Mouse (Mus musculus): ENCODE results near the gene Ssbp1. TPM values are rescaled to one million over a fixed set of nuclear protein-coding genes. Genes with fewer than 3 reads are reported as not detected.

Ssbp1 gene
- 152 and 163 TPM in 2 replicates for polyA plus RNA-seq (2014; fragmentation: Nextera tagmentation; extraction: Ambion mirVana)

DNA sequence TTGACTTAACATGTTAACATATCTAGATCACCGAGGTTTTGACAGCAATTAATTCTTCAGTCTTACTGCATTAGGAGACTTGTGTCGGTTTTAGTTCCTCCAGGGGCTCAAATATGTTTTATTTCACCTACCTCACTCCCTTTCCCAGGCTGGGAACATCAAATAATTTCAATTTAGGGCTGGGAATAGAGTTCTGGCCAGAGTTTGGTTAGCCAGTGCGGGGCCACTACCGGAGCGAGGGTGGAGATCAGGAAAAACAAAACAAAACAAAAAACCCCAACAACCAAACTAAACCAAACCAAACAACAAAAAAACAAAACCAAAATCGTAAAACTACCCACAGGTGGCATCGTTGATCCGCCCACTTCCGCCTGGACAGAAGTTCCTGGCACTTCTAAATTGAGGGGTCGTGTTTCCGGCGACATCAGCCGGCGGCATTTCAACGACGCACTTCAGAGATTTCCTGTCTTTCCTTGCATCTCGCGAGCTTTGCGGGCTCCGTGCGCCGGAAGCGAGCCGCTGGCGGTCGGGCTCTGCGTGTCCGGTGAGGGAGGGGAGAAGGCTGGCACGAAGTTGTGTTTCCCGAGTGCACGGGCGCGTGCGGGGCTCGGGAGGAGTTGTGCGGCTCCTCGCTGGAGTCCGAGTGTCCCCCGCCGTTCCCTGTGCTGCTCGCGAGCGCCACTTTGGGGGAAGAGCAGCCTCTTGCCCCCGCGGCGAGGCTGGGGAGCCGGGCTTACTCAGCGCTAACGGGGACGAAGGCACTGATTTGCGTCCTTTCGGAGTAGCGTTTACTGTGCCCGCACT, at the start of gene Ssbp1:
Gene Ssbp1, plus strand, starts transcription at position 437 of the 804 bp plus-strand sequence.
- under 1% methylated on average over 54 of the region's 54 CpGs for WGBS
- DNase-seq (ENCODE audit: low spot score), result peak; percentile 95
- H3K4me1 ChIP-seq (replicated peaks; ENCODE audit: control insufficient read depth, insufficient read depth, low read length), result peaks cover 5% of the 10 kb centered on the region
- H3K9ac ChIP-seq (ENCODE audit: low read length), result peak within 1 kb of the TSS; percentile 95
- H3K9me3 ChIP-seq (ENCODE audit: control insufficient read depth, low read length), result 0 out of 2 replicates have a peak, but pooled peaks cover 2% of the 10 kb centered on the region
- peak within 1 kb of the TSS; percentile 84 for H3K4me2 ChIP-seq (ENCODE audit: low read length)
- peak within 1 kb of the TSS; percentile 92 for H3K27ac ChIP-seq (ENCODE audit: low read depth)
- no peaks in the 10 kb centered on the region for H3K27me3 ChIP-seq (replicated peaks; ENCODE audit: control insufficient read depth, insufficient read depth, low read length)
- peaks cover 29% of the 10 kb centered on the region for H3K36me3 ChIP-seq (ENCODE audit: control insufficient read depth, insufficient read depth, low read length)
- peak; percentile 96 for ATAC-seq (replicated peaks; ENCODE audit: low FRiP score, low TSS enrichment, low read depth)
- H3K4me3 ChIP-seq (ENCODE audit: low read depth, low read length), result peak within 1 kb of the TSS; percentile 66

DNA sequence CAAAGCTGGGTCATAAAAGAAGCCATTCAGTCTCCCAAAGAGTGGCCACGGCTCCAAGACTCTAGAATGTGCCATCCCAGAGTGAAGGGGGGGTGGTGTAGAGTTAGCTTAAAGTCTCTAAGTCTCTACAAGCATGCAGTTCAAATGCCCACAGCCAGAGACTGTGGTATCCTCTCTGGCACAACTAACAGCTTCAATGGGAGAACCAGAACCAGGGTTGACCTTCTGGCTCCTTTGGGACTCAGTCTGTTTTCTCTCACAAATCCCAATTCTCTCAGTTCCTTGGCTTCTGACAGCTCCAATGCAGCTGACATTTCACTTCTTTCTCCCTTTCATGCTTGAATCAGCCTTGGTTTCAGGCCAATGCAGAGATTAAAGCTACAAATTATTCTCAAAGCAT, 48.1 kb upstream of the Ssbp1 start:
- 86% methylated on average over 1 of the region's 1 CpGs for WGBS
- no peak overlapping the region for H3K27ac ChIP-seq (ENCODE audit: low read depth)
- H3K27me3 ChIP-seq (replicated peaks; ENCODE audit: control insufficient read depth, insufficient read depth, low read length), result no peaks in the 10 kb centered on the region
- DNase-seq (ENCODE audit: low spot score), result no peak
- H3K4me1 ChIP-seq (replicated peaks; ENCODE audit: control insufficient read depth, insufficient read depth, low read length), result no peaks in the 10 kb centered on the region
- ATAC-seq (replicated peaks; ENCODE audit: low FRiP score, low TSS enrichment, low read depth), result no peak
- H3K9ac ChIP-seq (ENCODE audit: low read length), result no peak overlapping the region
- H3K4me3 ChIP-seq (ENCODE audit: low read depth, low read length), result no peak overlapping the region
- H3K36me3 ChIP-seq (ENCODE audit: control insufficient read depth, insufficient read depth, low read length), result peaks cover 3% of the 10 kb centered on the region; the same call in 1 of the 2 replicates
- H3K9me3 ChIP-seq (ENCODE audit: control insufficient read depth, low read length), result no peaks in the 10 kb centered on the region
- no peak overlapping the region for H3K4me2 ChIP-seq (ENCODE audit: low read length)

DNA sequence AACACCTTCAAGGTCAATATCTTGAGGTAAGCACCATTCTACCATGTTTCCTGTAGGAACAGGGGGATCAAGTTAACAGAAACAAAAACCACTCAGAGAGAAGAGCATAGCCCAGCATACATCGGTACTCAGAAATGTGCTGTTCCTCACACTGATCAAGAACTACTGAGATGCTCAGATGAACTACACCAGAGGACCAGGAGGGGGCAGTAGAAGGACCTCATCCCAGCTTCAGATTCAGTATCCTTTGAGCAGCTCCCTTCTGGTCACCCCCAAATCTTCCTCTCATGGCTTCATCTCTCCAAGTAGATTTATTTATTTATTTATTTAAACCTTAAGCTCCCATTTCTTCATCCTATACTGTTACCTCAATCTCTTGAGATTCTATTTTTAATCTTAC, 47.4 kb upstream of the Ssbp1 start:
- Histone ChIP-seq H3K27ac (ENCODE audit: low read depth) (no peak overlapping the region), H3K36me3 (ENCODE audit: control insufficient read depth, insufficient read depth, low read length) (0 out of 2 replicates have a peak, but pooled peaks cover 3% of the 10 kb centered on the region), H3K27me3 (replicated peaks; ENCODE audit: control insufficient read depth, insufficient read depth, low read length) (no peaks in the 10 kb centered on the region), H3K4me2 (ENCODE audit: low read length) (no peak overlapping the region), H3K9ac (ENCODE audit: low read length) (no peak overlapping the region), H3K4me3 (ENCODE audit: low read depth, low read length) (no peak overlapping the region), H3K4me1 (replicated peaks; ENCODE audit: control insufficient read depth, insufficient read depth, low read length) (no peaks in the 10 kb centered on the region), H3K9me3 (ENCODE audit: control insufficient read depth, low read length) (no peaks in the 10 kb centered on the region)
- ATAC-seq (replicated peaks; ENCODE audit: low FRiP score, low TSS enrichment, low read depth), result no peak
- no peak for DNase-seq (ENCODE audit: low spot score)
- WGBS, result 72% methylated on average over 1 of the region's 1 CpGs

DNA sequence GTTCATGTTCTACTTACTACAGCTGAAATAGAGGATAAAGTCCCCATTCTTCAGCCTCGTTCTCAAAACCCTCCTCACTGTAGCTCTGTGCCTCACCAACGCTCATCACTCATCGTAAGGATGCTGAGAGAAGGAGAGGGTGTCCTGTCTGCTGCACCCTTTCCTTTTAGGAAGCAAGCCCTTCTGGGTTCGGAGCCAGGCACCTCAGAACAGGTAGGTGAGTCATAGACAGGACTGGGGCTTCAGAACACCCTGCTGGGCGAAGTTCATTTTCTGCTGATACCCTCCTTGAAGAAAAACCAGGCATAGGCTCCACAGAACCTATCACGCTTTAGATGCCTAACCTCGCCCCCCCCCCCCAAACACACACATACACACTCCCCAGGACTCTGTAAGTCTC, 43.7 kb upstream of the Ssbp1 start:
- Histone ChIP-seq H3K9ac (ENCODE audit: low read length) (no peak overlapping the region), H3K4me1 (replicated peaks; ENCODE audit: control insufficient read depth, insufficient read depth, low read length) (peaks cover 7% of the 10 kb centered on the region; the same call in 1 of the 2 replicates), H3K36me3 (ENCODE audit: control insufficient read depth, insufficient read depth, low read length) (no peaks in the 10 kb centered on the region), H3K4me3 (ENCODE audit: low read depth, low read length) (no peak overlapping the region), H3K9me3 (ENCODE audit: control insufficient read depth, low read length) (no peaks in the 10 kb centered on the region), H3K4me2 (ENCODE audit: low read length) (no peak overlapping the region), H3K27ac (ENCODE audit: low read depth) (no peak overlapping the region), H3K27me3 (replicated peaks; ENCODE audit: control insufficient read depth, insufficient read depth, low read length) (no peaks in the 10 kb centered on the region)
- no peak for DNase-seq (ENCODE audit: low spot score)
- 84% methylated on average over 7 of the region's 7 CpGs for WGBS
- no peak for ATAC-seq (replicated peaks; ENCODE audit: low FRiP score, low TSS enrichment, low read depth)

DNA sequence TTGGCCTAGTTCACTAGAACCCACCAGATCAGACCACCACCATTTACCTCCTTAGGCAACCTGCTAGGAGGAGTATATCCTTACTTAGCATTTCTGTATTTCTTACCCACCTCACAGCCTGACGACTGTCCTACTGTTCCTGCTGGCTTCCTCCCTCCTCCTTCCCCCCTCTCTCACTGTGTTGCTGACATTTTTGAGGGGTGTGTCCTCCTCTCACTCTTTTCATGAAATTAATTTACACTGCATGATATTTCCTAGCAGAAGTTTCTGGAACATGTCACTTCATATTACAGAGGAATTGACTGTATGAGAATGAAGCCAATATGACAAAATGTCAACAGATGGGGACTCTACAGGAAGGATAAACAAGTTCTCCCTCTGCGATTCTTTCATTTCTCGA, 42.5 kb upstream of the Ssbp1 start:
- no peak for ATAC-seq (replicated peaks; ENCODE audit: low FRiP score, low TSS enrichment, low read depth)
- Histone ChIP-seq H3K4me1 (replicated peaks; ENCODE audit: control insufficient read depth, insufficient read depth, low read length) (peaks cover 7% of the 10 kb centered on the region; the same call in 1 of the 2 replicates), H3K9ac (ENCODE audit: low read length) (no peak overlapping the region), H3K4me2 (ENCODE audit: low read length) (no peak overlapping the region), H3K36me3 (ENCODE audit: control insufficient read depth, insufficient read depth, low read length) (no peaks in the 10 kb centered on the region), H3K9me3 (ENCODE audit: control insufficient read depth, low read length) (no peaks in the 10 kb centered on the region), H3K27me3 (replicated peaks; ENCODE audit: control insufficient read depth, insufficient read depth, low read length) (no peaks in the 10 kb centered on the region), H3K27ac (ENCODE audit: low read depth) (no peak overlapping the region), H3K4me3 (ENCODE audit: low read depth, low read length) (no peak overlapping the region)
- DNase-seq (ENCODE audit: low spot score), result no peak
- 61% methylated on average over 3 of the region's 3 CpGs for WGBS

DNA sequence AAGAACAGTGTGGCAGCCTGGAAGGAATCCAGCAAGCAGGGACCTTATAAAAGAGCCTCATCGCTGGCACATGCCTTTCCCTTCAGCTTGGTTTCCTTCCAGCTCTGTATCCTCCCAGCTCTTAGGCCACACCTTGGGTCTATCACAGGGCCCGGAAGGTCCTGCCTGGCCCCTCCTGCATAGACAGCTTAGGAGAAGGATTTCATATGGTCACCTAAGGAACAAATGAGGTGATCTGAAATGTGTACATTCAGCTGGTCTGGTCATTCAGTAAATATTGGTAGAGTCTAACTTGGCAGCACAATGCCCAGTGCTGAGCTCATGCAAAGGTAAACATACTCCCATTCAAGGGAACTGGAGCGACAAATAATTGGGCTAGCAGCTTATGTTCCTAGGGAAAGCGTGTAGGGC, 41.6 kb upstream of the Ssbp1 start:
- Histone ChIP-seq H3K9ac (ENCODE audit: low read length) (no peak overlapping the region), H3K9me3 (ENCODE audit: control insufficient read depth, low read length) (no peaks in the 10 kb centered on the region), H3K27ac (ENCODE audit: low read depth) (no peak overlapping the region), H3K27me3 (replicated peaks; ENCODE audit: control insufficient read depth, insufficient read depth, low read length) (no peaks in the 10 kb centered on the region), H3K4me3 (ENCODE audit: low read depth, low read length) (no peak overlapping the region), H3K4me2 (ENCODE audit: low read length) (no peak overlapping the region), H3K4me1 (replicated peaks; ENCODE audit: control insufficient read depth, insufficient read depth, low read length) (peaks cover 13% of the 10 kb centered on the region; the same call in 1 of the 2 replicates), H3K36me3 (ENCODE audit: control insufficient read depth, insufficient read depth, low read length) (no peaks in the 10 kb centered on the region)
- no peak for ATAC-seq (replicated peaks; ENCODE audit: low FRiP score, low TSS enrichment, low read depth)
- peak; percentile 47 for DNase-seq (ENCODE audit: low spot score)
- WGBS, result 71% methylated on average over 4 of the region's 4 CpGs

DNA sequence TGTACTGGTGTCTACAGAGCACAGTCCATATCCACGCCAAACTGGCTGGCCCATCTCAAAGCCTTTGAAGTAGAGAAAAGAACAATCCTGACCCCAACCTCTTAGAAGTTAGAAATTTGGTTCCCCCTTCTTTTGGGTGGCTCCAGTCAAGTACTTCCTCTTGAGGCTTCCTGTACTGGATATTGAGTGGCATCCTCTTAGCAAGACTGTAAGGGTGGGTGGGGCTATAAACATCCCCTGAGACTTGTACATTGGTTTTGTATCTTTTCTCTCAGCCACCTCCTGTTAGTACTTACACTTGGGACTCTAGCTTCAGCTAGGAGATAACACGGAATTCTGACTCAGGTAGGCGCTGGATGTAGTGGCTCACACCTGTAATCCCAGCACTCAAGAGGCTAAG, 40.9 kb upstream of the Ssbp1 start:
- no peak overlapping the region for H3K27ac ChIP-seq (ENCODE audit: low read depth)
- H3K4me1 ChIP-seq (replicated peaks; ENCODE audit: control insufficient read depth, insufficient read depth, low read length), result peaks cover 18% of the 10 kb centered on the region; the same call in 1 of the 2 replicates
- H3K4me2 ChIP-seq (ENCODE audit: low read length), result no peak overlapping the region
- H3K27me3 ChIP-seq (replicated peaks; ENCODE audit: control insufficient read depth, insufficient read depth, low read length), result no peaks in the 10 kb centered on the region
- no peaks in the 10 kb centered on the region for H3K9me3 ChIP-seq (ENCODE audit: control insufficient read depth, low read length)
- H3K36me3 ChIP-seq (ENCODE audit: control insufficient read depth, insufficient read depth, low read length), result no peaks in the 10 kb centered on the region
- WGBS, result 87% methylated on average over 3 of the region's 3 CpGs
- H3K9ac ChIP-seq (ENCODE audit: low read length), result no peak overlapping the region
- DNase-seq (ENCODE audit: low spot score) (peak; percentile 35), ATAC-seq (replicated peaks; ENCODE audit: low FRiP score, low TSS enrichment, low read depth) (no peak)
- H3K4me3 ChIP-seq (ENCODE audit: low read depth, low read length), result no peak overlapping the region

DNA sequence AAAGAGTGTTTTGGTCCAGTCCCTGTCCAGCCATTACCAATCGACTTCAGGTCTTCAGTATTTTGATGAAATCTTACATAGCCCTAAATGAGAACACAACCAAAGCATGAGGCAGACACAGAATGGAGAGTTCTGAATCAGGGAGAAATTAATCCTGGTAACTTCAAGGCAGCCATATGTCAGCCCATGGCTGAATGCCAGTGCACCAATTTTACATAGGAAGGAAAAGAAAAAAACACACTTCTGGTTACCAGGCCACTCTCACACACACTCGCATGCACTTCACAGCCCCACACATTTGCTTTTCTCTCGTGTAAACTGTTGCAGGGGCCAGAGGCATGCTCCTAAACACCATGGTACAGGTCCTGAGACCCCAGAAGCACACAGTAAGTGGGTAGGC, 40.3 kb upstream of the Ssbp1 start:
- H3K9ac ChIP-seq (ENCODE audit: low read length), result no peak overlapping the region
- ATAC-seq (replicated peaks; ENCODE audit: low FRiP score, low TSS enrichment, low read depth) (no peak), DNase-seq (ENCODE audit: low spot score) (peak; percentile 47)
- 60% methylated on average over 3 of the region's 3 CpGs for WGBS
- H3K4me1 ChIP-seq (replicated peaks; ENCODE audit: control insufficient read depth, insufficient read depth, low read length), result peaks cover 18% of the 10 kb centered on the region; the same call in 1 of the 2 replicates
- H3K4me2 ChIP-seq (ENCODE audit: low read length), result peak overlapping the region; percentile 2; the same call in 1 of the 2 replicates
- H3K4me3 ChIP-seq (ENCODE audit: low read depth, low read length), result no peak overlapping the region
- no peaks in the 10 kb centered on the region for H3K36me3 ChIP-seq (ENCODE audit: control insufficient read depth, insufficient read depth, low read length)
- no peak overlapping the region for H3K27ac ChIP-seq (ENCODE audit: low read depth)
- no peaks in the 10 kb centered on the region for H3K27me3 ChIP-seq (replicated peaks; ENCODE audit: control insufficient read depth, insufficient read depth, low read length)
- no peaks in the 10 kb centered on the region for H3K9me3 ChIP-seq (ENCODE audit: control insufficient read depth, low read length)

Data from intestine, embryonic 14.5 days (tissue).